Mouse (Mus musculus) liver, embryonic 14.5 days (tissue): Measurements from ENCODE around the gene Hsp90ab1. TPM values are rescaled to one million over a fixed set of nuclear protein-coding genes. Genes with fewer than 3 reads are reported as not detected.
A peak's percentile ranks its signal among the peaks of the same experiment; 100 is the strongest.

Experiments
- ATAC-seq: fragments of 200-750 bp; cut with Nextera tagmentation; 2 replicates; pipeline ENCODE4 v1.8.0; 2017; ENCODE audit warnings: moderate number of reproducible peaks, mild to moderate bottlenecking, moderate library complexity; ENCODE audit not compliant: insufficient read depth
- DNase-seq, 3 experiments: peaks; one replicate each; pipeline ENCODE4 v3.0.0-alpha.2; 2012 to 2013; ENCODE audit warnings: low read depth in 3 of 3, low spot score in 3 of 3
- H3K27ac ChIP-seq: fragments of 300-500 bp; sonication (generic); 2 replicates; pipeline ENCODE4 v1.5.1; 2014; ENCODE audit warnings: moderate library complexity, mild to moderate bottlenecking, control low read depth, inconsistent platforms
- H3K27me3 ChIP-seq: fragments of 300-500 bp; sonication (generic); 2 replicates; pipeline ENCODE4 v1.6.1; 2014; ENCODE audit warnings: mild to moderate bottlenecking, low read length, moderate library complexity; ENCODE audit not compliant: control insufficient read depth, insufficient read depth
- H3K36me3 ChIP-seq: fragments of 300-500 bp; sonication (generic); replicated peaks from 2 replicates; pipeline ENCODE4 v1.6.1; 2014; ENCODE audit warnings: low read depth; ENCODE audit not compliant: control insufficient read depth, insufficient read depth
- H3K4me1 ChIP-seq, 2 experiments: fragments of 200-500 bp in 1 of 2; fragments of 300-500 bp in 1 of 2; sonication (generic) in 1 of 2; replicated peaks; 2 replicates each; pipeline ENCODE4 v1.6.1; 2012 to 2014; ENCODE audit warnings: antibody characterized with exemption in 1 of 2, inconsistent platforms in 1 of 2, low read length in 1 of 2; ENCODE audit not compliant: control insufficient read depth in 2 of 2, insufficient read depth in 2 of 2
- H3K4me2 ChIP-seq: fragments of 300-500 bp; sonication (generic); 2 replicates; pipeline ENCODE4 v1.6.1; 2014; ENCODE audit warnings: low read depth, mild to moderate bottlenecking, control low read depth, moderate library complexity
- H3K4me3 ChIP-seq, 2 experiments: fragments of 200-500 bp in 1 of 2; fragments of 300-500 bp in 1 of 2; sonication (generic) in 1 of 2; 2 replicates each; pipeline ENCODE4 v1.5.1; 2012 to 2014; ENCODE audit warnings: low read depth in 2 of 2, low read length in 2 of 2, mild to moderate bottlenecking in 2 of 2, control low read depth in 1 of 2, inconsistent platforms in 1 of 2, moderate library complexity in 1 of 2; ENCODE audit not compliant: insufficient read depth in 1 of 2
- H3K9ac ChIP-seq: fragments of 300-500 bp; sonication (generic); replicated peaks from 2 replicates; pipeline ENCODE4 v1.6.1; 2014; ENCODE audit warnings: mild to moderate bottlenecking, control low read depth, moderate library complexity
- H3K9me3 ChIP-seq: fragments of 300-500 bp; sonication (generic); 2 replicates; pipeline ENCODE4 v1.6.1; 2016; ENCODE audit warnings: low read length, mixed read lengths; ENCODE audit not compliant: control insufficient read depth
- CTCF ChIP-seq: IDR thresholded peaks from 2 replicates; pipeline ENCODE4 v1.5.1; 2016; ENCODE audit warnings: antibody characterized with exemption, low read depth, control low read depth
- EP300 ChIP-seq: IDR thresholded peaks from 2 replicates; pipeline ENCODE4 v1.6.1; 2016; ENCODE audit warnings: antibody characterized with exemption, low read depth
- WGBS: fragments of 180-500 bp; shearing (Covaris S2); extraction: QIAGEN DNeasy Blood & Tissue Kit; methylation state at CpG from one replicate; pipeline ENCODE4 v1.1.7; 2014; ENCODE audit not compliant: insufficient replicate concordance; 5-methylcytosine and 5-hydroxymethylcytosine counted together
- polyA plus RNA-seq, 2 experiments: library from polyadenylated mRNA; depleted of rRNA in 1 of 2; stranded (reverse) in 1 of 2; unstranded in 1 of 2; fragments of >200 nt; fragmentation: Nextera tagmentation in 1 of 2; extraction: Ambion mirVana in 1 of 2; gene quantifications; 2 replicates each; pipeline versions ENCODE4 v1.2.1 to v1.2.3; 2012 to 2014

Hsp90ab1 gene
- polyA plus RNA-seq, 2 experiments: 369 to 531 TPM

GRCm38 (mm10) chr17:45595736-45596390 lies 22.8 kb upstream of the Hsp90ab1 start:
- ATAC-seq: no peak
- no peak for DNase-seq

GRCm38 (mm10) chr17:45594881-45595735 lies 22.0 kb upstream of the Hsp90ab1 start:
- no peaks in the 10 kb centered on the region for H3K9me3 ChIP-seq
- H3K36me3 ChIP-seq: peaks cover 12% of the 10 kb centered on the region
- peak overlapping the region; percentile 95 for H3K4me2 ChIP-seq
- peak overlapping the region; percentile 90 for H3K27ac ChIP-seq
- peak; percentile 2; the same call in 1 of the 2 replicates for TF ChIP-seq CTCF
- TF ChIP-seq EP300: no peak
- DNase-seq (peak in 1 of 3 experiments; percentile 60), ATAC-seq (peak; percentile 57)
- WGBS: under 1% methylated on average over 58 of the region's 58 CpGs
- peak overlapping the region; percentile 91 to 96 for H3K4me3 ChIP-seq
- peak overlapping the region; percentile 92 for H3K9ac ChIP-seq
- peaks cover 34 to 48% of the 10 kb centered on the region in 2 experiments for H3K4me1 ChIP-seq
- no peaks in the 10 kb centered on the region for H3K27me3 ChIP-seq

More at GRCm38 (mm10) chr17:45595736-45596390, 22.8 kb upstream of the Hsp90ab1 start:
- H3K9ac ChIP-seq: peak overlapping the region; percentile 92
- WGBS: 13% methylated on average over 23 of the region's 23 CpGs
- no peaks in the 10 kb centered on the region for H3K27me3 ChIP-seq
- TF ChIP-seq CTCF: 0 out of 2 replicates have a peak, but pooled peaks have one; percentile 1
- no peak for TF ChIP-seq EP300
- H3K4me2 ChIP-seq: peak overlapping the region; percentile 95
- peaks cover 42 to 55% of the 10 kb centered on the region in 2 experiments for H3K4me1 ChIP-seq
- no peaks in the 10 kb centered on the region for H3K9me3 ChIP-seq
- peaks cover 4% of the 10 kb centered on the region; the same call in 1 of the 2 replicates for H3K36me3 ChIP-seq
- 0 out of 2 replicates have a peak overlapping the region, but pooled peaks have one; percentile 26 for H3K27ac ChIP-seq
- H3K4me3 ChIP-seq: peak overlapping the region; percentile 91 to 96

- no peak for ATAC-seq
Measured at GRCm38 (mm10) chr17:45594195-45594594, 21.1 kb upstream of the Hsp90ab1 start.

GRCm38 (mm10) chr17:45593479-45593878 lies 20.4 kb upstream of the Hsp90ab1 start:
- Histone ChIP-seq H3K27ac (peak overlapping the region; percentile 90), H3K4me3 (peak overlapping the region; percentile 91 to 96), H3K36me3 (peaks cover 28% of the 10 kb centered on the region), H3K9me3 (no peaks in the 10 kb centered on the region), H3K27me3 (no peaks in the 10 kb centered on the region), H3K4me2 (peak overlapping the region; percentile 95), H3K9ac (peak overlapping the region; percentile 92), H3K4me1 (peaks cover 32 to 39% of the 10 kb centered on the region in 2 experiments)
- DNase-seq: peak; percentile 83 to 88 (median 86)
- TF ChIP-seq CTCF: no peak
- TF ChIP-seq EP300: peak; percentile 88
- peak; percentile 83 for ATAC-seq
- whole genome bisulfite sequencing: 11% methylated on average over 8 of the region's 8 CpGs

More at GRCm38 (mm10) chr17:45594195-45594594, 21.1 kb upstream of the Hsp90ab1 start:
- peak overlapping the region; percentile 92 for H3K9ac ChIP-seq
- H3K4me3 ChIP-seq: peak overlapping the region; percentile 91 to 96
- no peaks in the 10 kb centered on the region for H3K27me3 ChIP-seq
- DNase-seq: no peak
- no peaks in the 10 kb centered on the region for H3K9me3 ChIP-seq
- peaks cover 21% of the 10 kb centered on the region for H3K36me3 ChIP-seq
- H3K4me1 ChIP-seq: peaks cover 34 to 41% of the 10 kb centered on the region in 2 experiments
- no peak for TF ChIP-seq CTCF
- TF ChIP-seq EP300: no peak
- peak overlapping the region; percentile 95 for H3K4me2 ChIP-seq
- H3K27ac ChIP-seq: peak overlapping the region; percentile 90
- 14% methylated on average over 8 of the region's 8 CpGs for WGBS
